Mouse (Mus musculus) cerebellum, postnatal 4 days (tissue): ENCODE data around the gene 4930558C23Rik.
"Not testable (repeated sequence)": the region's sequence is repeated elsewhere in the genome, so short reads cannot be mapped to it uniquely, and the experiment has no call there.

ENCODE experiments used
- DNase-seq, 2 experiments: peaks; one replicate each; pipeline ENCODE4 v3.0.0; 2022; ENCODE audit warnings: low spot score in 2 of 2, mixed read lengths in 1 of 2

The 4930558C23Rik gene

DNA sequence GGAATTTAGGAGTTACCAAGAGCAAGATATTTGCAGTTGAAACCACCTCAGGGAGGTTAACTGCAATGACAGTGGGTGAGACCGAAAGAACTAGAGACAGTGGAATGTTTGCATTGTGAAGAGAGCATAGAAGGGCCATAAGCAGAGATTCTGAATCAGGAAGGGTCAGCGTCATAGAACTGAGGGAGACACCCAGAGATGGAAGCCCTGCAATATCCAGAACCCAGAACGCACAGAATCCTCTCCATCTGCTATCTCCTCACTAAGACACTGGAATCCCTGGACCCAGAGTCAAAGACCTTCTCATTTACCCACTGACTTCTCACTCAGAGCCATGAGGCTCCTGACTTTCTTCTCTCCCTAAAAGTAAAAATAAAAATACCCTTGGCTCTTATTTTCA lies at the start of gene 4930558C23Rik:
4930558C23Rik (minus strand) TSS at position 101 of the 400 bp plus-strand sequence.
- DNase-seq = no peak

DNA sequence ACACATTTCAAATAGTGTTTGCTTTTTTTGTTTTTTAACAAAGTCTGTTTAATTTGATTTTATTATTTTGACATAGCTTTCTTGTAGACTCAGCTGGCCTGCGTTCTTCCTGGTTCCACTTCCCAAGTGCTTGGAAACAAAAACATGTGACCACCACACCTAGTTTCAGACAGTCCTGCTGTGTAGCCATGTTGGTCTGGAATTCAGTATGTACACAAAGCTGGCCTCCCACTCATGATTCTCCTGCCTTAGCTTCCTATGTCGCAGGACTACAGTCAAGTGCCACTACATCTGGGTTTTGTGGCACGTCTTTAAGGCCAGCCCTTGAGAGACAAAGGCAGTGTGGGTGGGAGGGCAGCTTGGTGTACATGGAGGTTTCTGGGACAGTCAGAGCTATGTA lies 48.3 kb upstream of the 4930558C23Rik start:
- no peak for DNase-seq

DNA sequence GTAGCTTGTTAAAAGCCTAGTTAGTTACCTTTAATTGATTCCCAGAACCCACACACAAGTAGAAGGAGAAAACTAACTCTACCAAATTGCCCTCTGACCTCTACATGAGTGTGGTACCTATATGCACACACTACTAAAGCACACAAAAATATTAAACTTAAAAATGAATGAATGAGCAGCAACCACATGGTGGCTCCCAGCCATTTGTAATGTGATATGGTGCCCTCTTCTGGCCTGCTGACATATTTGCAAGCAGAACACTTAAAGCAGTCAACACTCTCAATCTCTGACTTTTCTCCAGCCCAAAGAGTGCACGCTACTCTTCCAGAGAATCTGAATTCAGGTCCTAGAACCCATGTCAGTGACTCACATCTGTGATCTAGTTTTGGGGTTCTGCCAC lies 47.8 kb upstream of the 4930558C23Rik start:
- peak in 1 of 2 experiments; percentile 34 for DNase-seq

DNA sequence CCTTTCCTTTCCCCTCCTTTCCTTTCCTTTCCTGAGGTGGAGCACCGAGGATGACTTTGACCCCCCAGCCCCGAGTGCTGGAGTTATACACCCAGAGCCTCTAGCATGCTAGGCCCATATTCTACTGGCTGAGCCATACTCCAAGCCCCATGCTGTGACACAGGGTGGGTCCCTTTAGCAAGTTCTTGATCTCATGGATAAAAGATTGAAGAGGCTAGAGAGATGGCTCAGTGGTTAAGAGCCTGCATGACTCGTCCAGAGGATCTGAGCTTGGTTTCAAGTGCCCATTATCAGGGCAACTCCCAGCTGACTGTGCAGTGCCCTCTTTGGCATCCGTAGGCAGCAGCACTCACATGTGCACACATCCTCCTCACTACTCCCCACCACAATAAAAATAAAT lies 42.7 kb upstream of the 4930558C23Rik start:
- no peak for DNase-seq

DNA sequence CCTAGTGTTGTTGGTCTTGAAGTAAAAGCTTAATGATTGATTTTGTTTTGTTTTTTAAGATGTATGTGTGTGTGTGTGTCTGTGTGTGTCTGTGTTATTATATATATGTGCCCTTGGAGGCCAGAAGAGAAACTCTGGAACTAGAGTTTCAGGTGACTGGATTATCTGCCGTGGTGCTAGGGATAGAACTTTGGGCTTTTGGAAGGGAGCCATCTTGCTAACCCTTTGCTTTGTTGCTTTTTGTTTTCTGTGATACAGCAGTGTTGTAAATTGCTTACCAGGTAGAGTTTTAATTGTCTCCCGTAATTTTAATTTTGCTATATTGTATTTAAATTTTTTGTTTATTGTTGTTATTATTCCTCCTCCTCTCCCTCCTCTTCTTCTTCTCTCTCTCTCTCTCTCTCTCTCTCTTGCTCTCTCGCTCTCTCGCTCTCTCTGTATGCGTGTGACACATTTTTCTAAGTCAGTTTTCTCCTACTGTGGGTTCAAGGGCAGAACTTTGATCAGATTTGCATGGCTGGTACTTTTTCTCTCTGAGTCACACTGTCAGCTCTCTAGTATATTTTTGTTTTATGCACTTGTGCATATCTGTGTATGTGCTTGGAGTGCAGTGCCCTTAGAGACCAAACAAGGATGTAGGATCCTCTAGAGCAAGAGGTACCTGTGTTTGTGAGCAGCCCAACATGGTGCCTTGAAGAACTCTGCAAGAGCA lies 39.9 kb upstream of the 4930558C23Rik start:
- no peak for DNase-seq

DNA sequence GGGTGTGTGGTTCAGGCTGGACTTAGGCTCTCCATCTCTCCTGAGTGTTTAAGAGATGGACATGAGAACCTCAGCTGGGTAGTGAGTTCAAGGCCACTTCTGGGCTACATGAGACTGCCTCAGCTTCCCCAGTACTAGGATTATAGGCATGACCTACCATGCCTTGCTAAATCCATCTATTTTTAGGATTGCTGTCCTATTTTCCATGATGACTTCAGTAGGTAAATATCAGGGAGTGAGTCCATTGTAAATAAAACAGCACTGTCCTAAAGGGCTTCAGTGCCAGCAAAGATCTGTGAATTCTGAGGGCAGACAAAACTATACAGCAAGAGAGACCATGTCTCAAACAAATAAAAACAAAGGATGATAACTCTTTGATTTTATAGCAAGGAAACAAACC lies 37.0 kb upstream of the 4930558C23Rik start:
- DNase-seq = no peak

DNA sequence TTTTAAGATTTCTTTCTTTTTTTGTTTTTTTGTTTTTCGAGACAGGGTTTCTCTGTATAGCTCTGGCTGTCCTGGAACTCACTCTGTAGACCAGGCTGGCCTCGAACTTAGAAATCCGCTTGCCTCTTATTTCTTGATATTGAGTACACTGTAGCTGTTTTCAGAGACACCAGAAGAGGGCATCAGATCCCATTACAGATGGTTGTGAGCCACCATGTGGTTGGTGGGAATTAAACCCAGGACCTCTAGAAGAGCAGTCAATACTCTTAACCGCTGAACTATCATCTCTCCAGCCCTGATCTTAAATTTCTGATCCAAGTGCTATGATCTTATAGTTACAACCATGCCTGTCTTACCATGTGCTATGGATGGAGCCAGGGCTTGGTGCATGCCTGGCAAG lies 36.0 kb upstream of the 4930558C23Rik start:
- DNase-seq = not testable (repeated sequence)

DNA sequence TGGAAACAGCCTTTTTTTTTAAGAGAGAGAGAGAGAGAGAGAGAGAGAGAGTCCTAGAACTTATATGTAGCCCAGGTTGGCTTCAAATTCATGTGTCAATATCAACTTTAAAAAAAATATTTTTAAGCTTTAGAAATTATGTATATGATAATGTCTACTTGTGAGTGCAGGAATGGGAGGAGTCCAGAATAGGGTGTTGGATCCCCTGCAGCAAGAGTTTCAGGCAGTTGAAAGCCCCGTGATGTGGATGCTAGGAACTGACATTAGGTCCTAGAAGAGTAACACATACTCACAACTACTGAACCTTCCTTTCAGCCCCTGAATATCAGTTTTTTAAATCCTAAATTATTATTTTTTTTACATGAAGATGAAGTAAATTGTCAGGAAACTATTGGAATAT lies 32.9 kb upstream of the 4930558C23Rik start:
- no peak for DNase-seq

DNA sequence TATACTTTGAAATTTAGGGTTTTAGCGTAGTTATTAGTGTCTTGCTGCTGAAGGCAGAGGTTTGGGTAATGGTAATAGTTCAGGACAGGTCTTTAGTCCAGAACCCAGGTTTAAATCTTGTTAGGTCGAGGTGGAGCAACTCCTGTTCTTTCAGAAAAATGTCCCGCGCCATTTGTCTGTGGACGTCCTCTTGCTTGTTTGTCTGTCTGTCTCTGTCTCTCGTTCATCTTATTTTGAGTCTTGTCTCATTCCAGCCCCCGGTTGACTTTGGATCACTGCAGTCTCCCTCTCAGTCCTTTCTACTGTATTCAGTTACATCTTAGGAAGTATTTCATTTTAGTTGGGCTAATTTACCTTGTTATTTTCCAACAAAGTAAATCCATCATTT lies 32.3 kb upstream of the 4930558C23Rik start:
- no peak for DNase-seq

DNA sequence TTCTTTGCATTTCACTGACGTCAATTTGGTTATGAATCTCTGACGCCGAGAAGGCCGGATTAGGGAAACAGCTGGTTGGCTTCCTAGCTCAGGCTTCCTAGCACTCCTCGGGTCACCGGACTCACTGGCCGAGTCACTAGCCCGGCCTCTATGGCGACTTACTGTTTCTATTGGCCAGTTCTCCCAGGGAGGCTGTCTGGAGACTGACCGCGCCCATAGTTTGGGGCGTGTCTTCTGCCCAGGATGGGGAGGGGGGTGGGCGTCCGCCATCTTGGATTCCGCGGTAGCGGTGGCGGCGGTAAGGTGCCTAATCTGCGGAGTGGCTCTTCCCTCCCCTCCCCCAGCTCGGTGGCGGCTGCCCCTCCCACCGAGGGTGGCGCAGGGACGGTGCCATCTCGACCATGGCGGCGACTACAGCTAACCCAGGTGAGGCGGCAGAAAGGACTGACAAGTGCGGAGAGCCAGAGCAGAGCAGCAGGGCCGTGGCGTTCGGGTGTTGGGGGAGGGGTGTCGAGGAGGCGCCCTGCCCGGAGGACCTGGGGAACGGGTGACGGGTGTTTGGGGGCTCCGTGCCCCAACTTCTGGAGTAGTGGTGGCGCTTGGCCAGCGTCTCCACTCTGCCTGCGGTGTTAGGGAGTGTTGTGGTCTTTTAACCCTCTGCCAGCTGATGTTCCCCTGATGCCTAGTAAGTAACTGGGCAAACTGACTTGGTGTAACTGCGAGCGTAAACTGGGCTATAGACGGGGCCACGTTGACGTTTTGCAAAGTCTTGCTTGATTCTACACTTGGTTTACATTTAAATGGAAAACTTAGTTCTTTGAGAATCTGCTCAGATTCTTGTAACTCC lies 31.7 kb upstream of the 4930558C23Rik start, which contains the start of gene Arnt:
Arnt (plus strand) TSS at position 253 of the 847 bp plus-strand sequence.
- peak; percentile 62 to 80 for DNase-seq

DNA sequence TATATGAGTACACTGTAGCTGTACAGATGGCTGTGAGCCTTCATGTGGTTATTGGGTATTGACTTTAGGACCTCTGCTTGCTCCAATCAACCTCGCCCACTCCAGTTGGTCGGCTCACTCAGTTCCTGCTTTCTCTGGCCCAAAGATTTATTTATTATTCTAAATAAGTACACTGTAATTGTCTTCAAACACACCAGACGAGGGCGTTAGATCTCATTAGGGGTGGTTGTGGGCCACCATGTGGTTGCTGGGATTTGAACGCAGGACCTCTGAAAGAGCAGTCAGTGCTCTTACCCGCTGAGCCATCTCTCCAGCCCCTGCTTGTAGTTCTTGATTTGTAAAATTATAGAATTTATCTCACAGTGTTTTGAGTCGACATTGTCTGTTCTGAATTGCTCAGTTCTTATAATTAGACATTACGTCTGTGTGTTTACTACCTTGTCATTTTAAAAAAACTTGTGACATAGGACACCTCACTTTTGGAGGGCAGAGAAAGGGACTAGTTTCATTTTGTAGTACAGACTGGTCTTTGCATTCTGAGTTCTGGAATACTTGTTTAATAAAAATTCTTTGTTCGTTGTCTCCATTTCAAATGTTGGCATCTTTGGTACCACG lies 30.8 kb upstream of the 4930558C23Rik start:
- no peak for DNase-seq

DNA sequence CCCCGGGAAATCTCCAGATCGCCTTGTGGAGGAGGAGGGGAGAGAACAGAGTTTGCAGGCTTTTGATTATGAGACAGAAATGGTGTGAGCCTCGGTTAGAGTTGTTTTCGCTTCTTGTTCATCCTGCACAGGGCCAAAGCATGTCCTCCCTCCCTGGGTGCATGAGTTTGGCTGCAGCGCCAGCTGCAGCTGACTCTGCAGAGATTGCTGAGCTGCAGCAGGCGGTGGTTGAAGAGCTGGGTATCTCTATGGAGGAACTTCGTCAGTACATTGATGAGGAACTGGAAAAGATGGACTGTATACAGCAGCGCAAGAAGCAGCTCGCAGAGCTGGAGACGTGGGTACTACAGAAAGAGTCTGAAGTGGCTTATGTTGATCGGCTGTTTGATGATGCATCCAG lies 25.8 kb upstream of the 4930558C23Rik start:
- not testable (repeated sequence) for DNase-seq

DNA sequence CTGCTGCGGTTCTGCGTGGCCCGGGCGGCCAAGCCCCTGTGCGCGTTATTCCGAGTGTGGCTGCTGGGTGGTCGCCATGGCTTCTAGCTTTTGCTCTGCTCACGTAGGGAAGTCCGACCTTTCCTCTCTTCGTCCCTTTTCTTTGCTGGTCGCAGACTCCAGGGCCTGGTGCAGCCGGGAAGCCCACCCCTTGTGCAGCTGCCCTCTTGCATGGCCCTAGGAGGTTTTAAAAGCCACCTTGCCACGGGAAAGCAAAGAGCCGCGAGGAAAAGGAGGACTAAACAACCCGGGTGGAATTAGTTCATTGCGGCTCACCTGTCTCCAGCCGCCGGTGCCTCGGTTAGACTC lies 25.2 kb upstream of the 4930558C23Rik start:
- DNase-seq = peak in 1 of 2 experiments; percentile 7

DNA sequence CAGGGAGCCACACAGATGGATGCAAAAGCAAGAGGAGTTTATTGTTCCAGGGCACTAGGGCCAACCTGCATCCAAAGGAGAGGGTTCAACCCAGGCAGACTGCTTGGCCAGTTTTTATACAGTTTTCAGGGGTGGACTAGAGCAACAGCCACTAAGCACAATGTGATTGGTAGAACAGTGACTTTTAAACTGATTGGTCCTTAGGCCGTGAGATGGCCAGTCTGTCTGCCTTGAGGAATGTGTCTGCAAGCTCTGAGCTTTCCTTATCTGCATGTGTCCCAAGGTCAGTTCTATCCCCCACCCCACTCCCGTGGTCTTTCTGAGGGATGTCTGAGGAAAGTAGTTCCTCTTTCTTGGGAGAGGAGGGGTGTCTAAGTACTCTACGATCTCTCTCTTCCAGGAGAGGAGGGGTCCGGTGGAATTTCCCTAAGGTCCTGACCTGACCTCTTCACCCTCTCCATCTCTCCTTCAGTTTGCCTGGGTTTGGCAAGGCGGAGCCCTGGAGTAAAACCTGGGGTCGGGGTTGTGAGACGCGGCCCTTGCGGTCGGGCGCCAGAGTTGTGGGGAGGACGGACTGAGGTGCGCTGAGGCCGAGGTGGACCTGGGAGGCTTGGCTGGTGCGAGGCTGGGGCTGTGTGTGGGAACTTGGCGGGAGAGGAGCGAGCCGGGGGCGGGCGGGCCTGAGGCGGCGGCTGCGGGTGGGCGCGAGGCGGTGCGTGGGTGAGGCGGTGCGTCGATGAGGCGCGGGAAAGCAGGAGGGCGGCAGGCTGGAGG lies 24.7 kb upstream of the 4930558C23Rik start:
- DNase-seq = not testable (repeated sequence)

DNA sequence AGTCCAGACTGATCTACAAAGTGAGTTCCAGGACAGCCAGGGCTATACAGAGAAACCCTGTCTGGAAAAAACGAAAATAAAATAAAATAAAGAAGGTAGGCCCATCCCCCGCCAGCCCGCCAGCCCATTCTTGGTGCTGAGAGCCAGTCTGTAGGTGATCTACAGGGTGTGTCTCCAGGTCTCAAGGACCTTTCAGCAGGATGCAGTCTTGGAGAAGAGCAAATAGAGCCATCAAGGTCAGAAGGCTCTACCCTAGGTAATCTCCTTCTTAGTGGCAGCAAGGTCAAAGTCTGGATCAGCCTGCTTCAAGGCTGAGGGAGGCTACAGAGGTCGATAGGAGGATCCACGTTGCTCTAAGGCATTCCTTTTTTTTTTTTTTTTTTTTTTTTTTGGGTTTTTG lies 23.8 kb upstream of the 4930558C23Rik start:
- not testable (repeated sequence) for DNase-seq

DNA sequence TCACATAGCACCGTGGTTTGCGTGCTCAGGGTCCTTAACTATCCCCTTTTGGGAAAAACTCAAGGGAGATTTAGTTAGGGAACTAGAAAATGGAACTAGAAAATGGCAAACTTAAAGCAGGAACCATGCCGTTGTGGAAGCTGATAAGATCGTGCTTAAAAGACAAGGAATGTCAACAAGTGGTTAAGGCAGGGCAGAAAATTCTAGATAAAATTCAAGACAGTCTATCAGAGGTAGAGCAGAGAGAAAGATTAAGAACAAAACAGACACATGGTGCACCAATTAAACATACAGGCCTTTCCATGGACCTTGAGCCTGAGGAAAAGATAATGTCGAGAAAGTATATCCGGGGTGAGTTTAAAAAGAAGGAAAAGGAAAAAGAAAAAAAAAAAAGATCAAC lies 15.2 kb upstream of the 4930558C23Rik start:
- no peak for DNase-seq

DNA sequence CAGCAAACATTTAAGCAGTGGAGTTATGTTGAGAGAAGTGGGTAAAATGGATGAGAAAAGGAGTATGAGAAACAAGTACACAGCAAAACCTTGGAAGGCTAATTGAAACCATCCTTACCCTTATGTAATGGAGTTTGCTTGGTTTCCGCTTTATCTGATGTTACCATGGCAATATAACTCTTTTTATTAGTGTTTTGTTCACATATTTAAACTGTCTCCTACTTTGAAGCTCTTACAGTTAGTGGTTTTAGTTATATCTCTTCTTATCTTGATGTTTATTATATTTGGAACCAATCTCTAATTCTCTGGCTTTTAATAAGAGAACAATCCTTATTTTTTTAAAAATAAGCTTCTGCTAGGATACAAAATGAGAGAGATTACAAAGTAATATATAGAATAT lies 9.6 kb upstream of the 4930558C23Rik start:
- DNase-seq = no peak

DNA sequence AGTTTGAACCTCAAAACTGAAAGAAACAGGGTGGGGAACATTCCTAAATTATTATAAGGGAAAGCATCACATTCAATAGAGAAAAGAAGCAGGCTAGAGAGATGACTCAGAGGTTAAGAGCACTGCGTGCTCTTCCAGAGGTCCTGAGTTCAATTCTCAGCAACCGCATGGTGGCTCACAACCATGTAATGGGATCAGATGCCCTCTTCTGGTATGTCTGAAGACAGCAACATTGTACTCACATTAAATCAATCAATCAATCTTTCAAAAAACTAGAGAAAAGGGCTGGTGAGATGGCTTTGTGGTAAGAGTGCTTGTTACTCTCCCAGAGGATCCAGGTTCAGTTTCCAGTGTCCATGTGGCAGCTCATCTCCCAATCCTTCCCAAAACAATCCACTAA lies 6.2 kb upstream of the 4930558C23Rik start:
- no peak for DNase-seq

DNA sequence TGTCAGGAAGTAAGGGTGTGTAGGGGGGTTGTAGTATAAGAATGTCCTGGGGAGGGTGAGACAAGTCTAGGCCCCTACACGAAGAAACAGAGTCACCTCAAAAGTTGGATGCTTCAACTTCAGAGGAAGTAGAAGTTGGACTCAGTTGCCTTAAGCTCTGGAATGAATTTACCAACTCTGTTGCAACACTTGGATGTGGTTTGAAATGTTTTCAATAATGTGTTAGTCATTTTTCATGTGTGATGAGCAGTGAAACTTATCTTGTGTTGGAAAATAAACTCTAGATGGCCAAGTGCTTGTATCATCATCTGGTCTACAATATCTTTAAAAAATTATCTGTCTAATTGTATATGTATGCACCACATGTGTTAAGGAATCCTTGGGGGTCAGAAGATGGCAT lies 5.1 kb upstream of the 4930558C23Rik start:
- DNase-seq = no peak

DNA sequence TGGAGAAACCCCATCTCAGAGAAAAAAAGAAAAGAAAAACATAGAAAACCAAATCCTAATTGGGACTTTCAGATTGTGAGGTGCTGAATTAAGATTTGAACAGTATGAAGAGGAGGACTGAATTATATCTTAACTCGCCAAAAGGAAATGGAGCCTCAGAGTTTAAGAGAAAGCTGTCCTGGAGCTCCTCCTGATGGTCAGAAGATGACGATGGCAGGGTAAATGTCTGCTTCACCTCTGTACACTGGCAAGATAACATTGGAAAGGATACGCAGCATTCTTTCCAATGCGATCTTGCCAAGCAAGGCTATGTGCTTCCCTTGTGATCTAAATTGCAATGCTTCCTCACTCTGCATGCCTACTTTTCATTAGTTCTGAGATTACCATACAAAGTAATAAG lies 8.3 kb downstream of the 4930558C23Rik start:
- DNase-seq = no peak

DNA sequence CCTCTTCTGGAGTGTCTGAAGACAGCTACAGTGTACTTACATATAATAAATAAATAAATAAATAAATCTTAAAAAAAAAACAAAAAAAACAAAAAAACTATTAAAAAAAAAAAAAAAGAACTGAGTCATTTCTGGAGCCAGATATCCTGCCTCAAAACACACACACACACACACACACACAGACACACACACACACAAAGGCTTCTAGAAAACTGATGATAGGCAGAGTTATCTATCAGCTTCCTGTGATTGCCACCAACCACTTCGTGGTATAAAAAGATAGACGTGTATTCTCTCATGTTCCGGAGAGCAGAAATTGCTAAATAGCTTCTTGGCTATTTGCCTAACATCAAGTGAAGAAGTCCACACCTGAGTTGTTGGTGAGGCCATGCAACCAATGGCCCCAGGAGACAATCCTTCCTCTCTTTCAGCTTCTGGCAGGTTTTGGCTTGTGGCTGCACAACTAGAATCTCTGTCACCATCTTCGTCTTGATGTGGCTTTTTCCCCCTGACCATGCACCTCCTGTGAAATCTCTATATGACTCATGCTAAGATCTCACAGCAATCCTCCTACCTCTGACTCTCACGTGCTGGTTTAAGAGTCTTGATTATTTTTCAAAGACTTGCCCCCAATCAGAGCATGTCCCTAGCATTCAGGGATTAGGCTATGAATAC lies 17.1 kb downstream of the 4930558C23Rik start:
- DNase-seq = no peak
